Mouse (Mus musculus): ENCODE data around the gene Tmem30a. TPM values are rescaled to one million over a fixed set of nuclear protein-coding genes. Genes with fewer than 3 reads are reported as not detected.

Gene Tmem30a
- polyA plus RNA-seq, 1 experiment from 2014 or later = 130 TPM

DNA sequence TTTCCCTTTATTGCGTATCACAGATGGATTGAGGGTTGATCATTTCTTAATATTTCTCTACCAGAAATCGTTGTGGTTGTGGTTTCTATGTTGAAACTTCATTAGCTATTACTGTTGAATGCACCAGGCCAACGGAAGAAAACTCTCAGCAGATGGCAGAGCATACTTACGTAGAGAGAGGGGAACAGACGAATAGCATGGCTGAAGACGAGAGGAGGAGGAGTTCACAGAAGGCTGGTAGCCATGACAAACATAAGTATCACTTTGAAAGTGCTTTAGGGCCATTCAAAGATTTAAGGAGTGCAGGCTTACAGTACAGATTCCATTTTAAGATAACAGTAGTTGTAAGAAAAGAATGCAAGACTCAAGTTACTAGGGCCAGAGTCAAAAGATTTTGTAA is 30.8 kb downstream of the Tmem30a start:
- Histone ChIP-seq H3K36me3 (replicated peaks; ENCODE audit: control insufficient read depth, insufficient read depth) (peaks cover 2% of the 10 kb centered on the region), H3K4me3 (replicated peaks; ENCODE audit: low read length) (no peak overlapping the region), H3K4me2 (replicated peaks) (no peak overlapping the region), H3K9ac (no peak overlapping the region), H3K4me1 (replicated peaks; ENCODE audit: control insufficient read depth, insufficient read depth, low read length) (peaks cover 11% of the 10 kb centered on the region), H3K27me3 (ENCODE audit: control insufficient read depth, insufficient read depth, low read length) (no peaks in the 10 kb centered on the region), H3K27ac (no peak overlapping the region), H3K9me3 (ENCODE audit: control insufficient read depth, low read length) (no peaks in the 10 kb centered on the region)
- ATAC-seq (ENCODE audit: low FRiP score) (no peak), DNase-seq (ENCODE audit: low spot score) (no peak)
- 86% methylated on average over 6 of the region's 6 CpGs for WGBS

DNA sequence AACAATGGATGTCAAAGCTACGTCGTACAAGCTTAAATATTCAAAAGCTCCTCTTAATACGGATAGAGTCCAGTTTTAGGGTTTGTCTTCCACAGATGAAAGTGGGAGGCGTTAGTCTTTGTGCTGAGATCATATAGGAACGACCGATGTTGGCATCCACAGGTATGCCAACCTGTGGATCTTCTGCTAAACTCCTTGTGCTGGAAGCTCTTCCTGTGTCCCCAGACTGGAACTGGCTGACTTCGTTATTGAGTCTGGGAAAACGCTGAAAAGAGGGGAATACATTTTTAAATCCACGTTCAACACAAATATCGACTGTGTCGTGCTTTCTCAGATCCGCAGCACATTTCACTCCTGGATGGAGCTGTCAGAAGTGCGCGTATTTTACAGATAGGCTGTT is 33.2 kb downstream of the Tmem30a start:
- H3K4me1 ChIP-seq (replicated peaks; ENCODE audit: control insufficient read depth, insufficient read depth, low read length) = peaks cover 11% of the 10 kb centered on the region
- H3K27me3 ChIP-seq (ENCODE audit: control insufficient read depth, insufficient read depth, low read length) = no peaks in the 10 kb centered on the region
- peaks cover 24% of the 10 kb centered on the region for H3K36me3 ChIP-seq (replicated peaks; ENCODE audit: control insufficient read depth, insufficient read depth)
- no peaks in the 10 kb centered on the region for H3K9me3 ChIP-seq (ENCODE audit: control insufficient read depth, low read length)
- peak overlapping the region; percentile 65 for H3K4me2 ChIP-seq (replicated peaks)
- peak overlapping the region; percentile 92 for H3K9ac ChIP-seq
- ATAC-seq (ENCODE audit: low FRiP score) (no peak), DNase-seq (ENCODE audit: low spot score) (no peak)
- WGBS = 8% methylated on average over 14 of the region's 14 CpGs
- H3K27ac ChIP-seq = peak overlapping the region; percentile 92
- peak overlapping the region; percentile 87 for H3K4me3 ChIP-seq (replicated peaks; ENCODE audit: low read length)

DNA sequence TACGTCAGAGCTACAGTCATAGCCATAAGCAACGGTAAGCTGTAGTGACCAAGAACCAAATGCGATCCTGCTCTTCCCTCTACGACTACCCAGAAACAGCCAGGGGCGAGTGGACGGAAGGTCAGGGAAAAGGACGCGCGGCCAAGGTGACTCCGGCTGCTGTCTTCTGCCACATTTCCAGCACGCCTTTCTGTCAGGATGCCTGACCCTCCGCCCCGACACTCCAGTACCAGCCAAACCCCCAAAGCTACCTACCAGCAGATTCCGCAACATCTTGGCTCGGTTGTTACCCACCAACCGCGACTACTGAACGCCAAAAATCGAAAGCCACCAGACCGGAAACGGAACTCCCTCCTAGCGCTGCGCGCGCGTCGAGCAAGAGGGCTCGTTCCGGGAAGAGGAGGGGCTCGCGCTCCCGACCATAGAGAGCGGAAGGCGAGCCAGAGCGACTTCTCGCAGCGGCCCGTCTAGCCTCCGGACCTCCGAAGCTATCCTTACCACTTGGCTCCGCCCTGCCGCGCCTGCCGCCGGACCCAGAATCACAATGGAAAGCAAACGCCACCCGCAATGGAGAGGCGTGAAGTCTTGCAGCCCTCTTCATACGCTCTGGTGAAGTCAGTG is 33.8 kb downstream of the Tmem30a start, which contains the start of gene Cox7a2:
Gene Cox7a2 (minus strand): TSS at position 494 of the 621 bp plus-strand sequence.
- peaks cover 11% of the 10 kb centered on the region for H3K4me1 ChIP-seq (replicated peaks; ENCODE audit: control insufficient read depth, insufficient read depth, low read length)

DNA sequence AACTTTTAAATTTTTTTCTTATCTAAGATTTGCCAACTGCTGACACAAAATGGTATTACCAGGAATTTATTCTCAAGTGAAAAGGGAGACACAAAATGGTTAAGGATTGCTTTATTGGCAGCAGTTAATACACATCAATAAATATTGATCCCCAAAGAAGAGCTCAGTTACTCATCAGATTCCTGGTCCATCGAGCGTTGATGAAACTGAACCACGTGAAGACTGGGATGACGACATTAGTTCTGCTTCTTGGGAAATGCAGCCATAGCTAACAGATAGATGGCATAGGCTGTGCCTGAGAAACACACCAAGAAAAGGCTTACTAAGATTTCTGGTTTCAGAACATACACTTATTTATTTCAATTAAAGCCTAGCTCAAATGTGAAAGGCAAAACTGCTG is 38.0 kb downstream of the Tmem30a start:
- no peak for DNase-seq (ENCODE audit: low spot score)
- H3K27me3 ChIP-seq (ENCODE audit: control insufficient read depth, insufficient read depth, low read length) = no peaks in the 10 kb centered on the region
- peaks cover 49% of the 10 kb centered on the region for H3K36me3 ChIP-seq (replicated peaks; ENCODE audit: control insufficient read depth, insufficient read depth)
- H3K27ac ChIP-seq = no peak overlapping the region
- ATAC-seq (ENCODE audit: low FRiP score) = no peak
- 88% methylated on average over 4 of the region's 4 CpGs for WGBS
- H3K9me3 ChIP-seq (ENCODE audit: control insufficient read depth, low read length) = no peaks in the 10 kb centered on the region
- H3K9ac ChIP-seq = no peak overlapping the region
- no peak overlapping the region for H3K4me3 ChIP-seq (replicated peaks; ENCODE audit: low read length)
- peaks cover 8% of the 10 kb centered on the region for H3K4me1 ChIP-seq (replicated peaks; ENCODE audit: control insufficient read depth, insufficient read depth, low read length)
- H3K4me2 ChIP-seq (replicated peaks) = no peak overlapping the region

More for the DNA sequence above, 33.8 kb downstream of the Tmem30a start, which contains the start of gene Cox7a2:
- WGBS = under 1% methylated on average over 49 of the region's 49 CpGs
- Histone ChIP-seq H3K9me3 (ENCODE audit: control insufficient read depth, low read length) (no peaks in the 10 kb centered on the region), H3K9ac (peak within 1 kb of the TSS; percentile 92), H3K27me3 (ENCODE audit: control insufficient read depth, insufficient read depth, low read length) (no peaks in the 10 kb centered on the region), H3K4me2 (replicated peaks) (peak within 1 kb of the TSS; percentile 65), H3K27ac (peak within 1 kb of the TSS; percentile 92), H3K4me3 (replicated peaks; ENCODE audit: low read length) (peak within 1 kb of the TSS; percentile 87), H3K36me3 (replicated peaks; ENCODE audit: control insufficient read depth, insufficient read depth) (peaks cover 28% of the 10 kb centered on the region)
- ATAC-seq (ENCODE audit: low FRiP score) = peak; percentile 100
- DNase-seq (ENCODE audit: low spot score) = peak; percentile 95

DNA sequence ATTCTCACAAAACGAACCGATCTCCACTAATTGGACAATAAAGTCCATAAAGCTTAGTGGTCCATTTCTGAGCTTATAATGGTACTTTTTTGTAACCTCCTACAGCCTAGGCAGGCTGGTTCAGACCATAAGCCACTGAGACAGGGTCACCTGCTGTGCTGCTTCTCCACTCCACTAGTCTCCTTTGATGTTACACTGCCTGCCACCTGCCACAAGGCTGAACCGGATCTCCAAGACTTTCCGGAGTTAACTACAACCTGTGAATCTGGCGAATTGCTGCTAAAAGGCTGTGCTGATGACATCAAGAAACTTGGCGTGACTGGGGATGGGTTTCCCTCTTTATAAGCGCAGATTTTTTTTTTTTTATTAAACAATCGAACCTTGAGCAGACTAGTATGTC is 41.5 kb downstream of the Tmem30a start:
- Histone ChIP-seq H3K4me1 (replicated peaks; ENCODE audit: control insufficient read depth, insufficient read depth, low read length) (no peaks in the 10 kb centered on the region), H3K9ac (no peak overlapping the region), H3K4me2 (replicated peaks) (no peak overlapping the region), H3K27me3 (ENCODE audit: control insufficient read depth, insufficient read depth, low read length) (no peaks in the 10 kb centered on the region), H3K27ac (no peak overlapping the region), H3K36me3 (replicated peaks; ENCODE audit: control insufficient read depth, insufficient read depth) (peaks cover 43% of the 10 kb centered on the region), H3K9me3 (ENCODE audit: control insufficient read depth, low read length) (no peaks in the 10 kb centered on the region), H3K4me3 (replicated peaks; ENCODE audit: low read length) (no peak overlapping the region)
- ATAC-seq (ENCODE audit: low FRiP score) (no peak), DNase-seq (ENCODE audit: low spot score) (no peak)
- 85% methylated on average over 8 of the region's 8 CpGs for WGBS

DNA sequence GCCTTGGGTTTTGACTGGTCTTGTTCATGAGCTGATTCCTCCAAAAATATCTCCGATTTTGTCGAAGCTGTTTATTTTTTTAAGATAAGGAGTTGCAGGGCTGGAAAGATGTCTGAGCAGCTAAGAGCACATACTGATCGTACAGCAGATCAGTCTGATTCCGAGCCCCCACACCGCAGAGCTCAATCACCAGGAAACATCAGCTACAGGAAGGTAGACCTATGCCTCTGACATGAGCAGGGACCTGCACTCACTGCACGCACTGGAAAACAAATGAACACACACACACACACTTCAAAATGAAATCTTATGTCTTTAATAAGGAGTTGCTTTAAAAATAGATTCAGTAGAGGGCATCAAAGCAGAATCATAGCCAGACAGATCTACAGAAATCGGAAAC is 42.6 kb downstream of the Tmem30a start:
- ATAC-seq (ENCODE audit: low FRiP score) = no peak

GRCm38 (mm10) chr9:79745036-79745435 is 48.3 kb downstream of the Tmem30a start:
- H3K27ac ChIP-seq = no peak overlapping the region
- DNase-seq (ENCODE audit: low spot score) = no peak
- no peaks in the 10 kb centered on the region for H3K4me1 ChIP-seq (replicated peaks; ENCODE audit: control insufficient read depth, insufficient read depth, low read length)
- 42% methylated on average over 4 of the region's 4 CpGs for WGBS
- no peaks in the 10 kb centered on the region for H3K36me3 ChIP-seq (replicated peaks; ENCODE audit: control insufficient read depth, insufficient read depth)
- H3K4me3 ChIP-seq (replicated peaks; ENCODE audit: low read length) = no peak overlapping the region
- H3K4me2 ChIP-seq (replicated peaks) = no peak overlapping the region
- H3K9me3 ChIP-seq (ENCODE audit: control insufficient read depth, low read length) = no peaks in the 10 kb centered on the region
- no peaks in the 10 kb centered on the region for H3K27me3 ChIP-seq (ENCODE audit: control insufficient read depth, insufficient read depth, low read length)
- no peak overlapping the region for H3K9ac ChIP-seq
- no peak for ATAC-seq (ENCODE audit: low FRiP score)

More for the DNA sequence above, 42.6 kb downstream of the Tmem30a start:
- DNase-seq (ENCODE audit: low spot score) = no peak
- Histone ChIP-seq H3K4me2 (replicated peaks) (no peak overlapping the region), H3K27ac (no peak overlapping the region), H3K9ac (no peak overlapping the region), H3K9me3 (ENCODE audit: control insufficient read depth, low read length) (no peaks in the 10 kb centered on the region), H3K36me3 (replicated peaks; ENCODE audit: control insufficient read depth, insufficient read depth) (peaks cover 31% of the 10 kb centered on the region), H3K27me3 (ENCODE audit: control insufficient read depth, insufficient read depth, low read length) (no peaks in the 10 kb centered on the region), H3K4me3 (replicated peaks; ENCODE audit: low read length) (no peak overlapping the region), H3K4me1 (replicated peaks; ENCODE audit: control insufficient read depth, insufficient read depth, low read length) (no peaks in the 10 kb centered on the region)
- 93% methylated on average over 7 of the region's 7 CpGs for WGBS

- no peak overlapping the region for H3K4me2 ChIP-seq (replicated peaks)
- H3K27me3 ChIP-seq (ENCODE audit: control insufficient read depth, insufficient read depth, low read length) = no peaks in the 10 kb centered on the region
- no peaks in the 10 kb centered on the region for H3K4me1 ChIP-seq (replicated peaks; ENCODE audit: control insufficient read depth, insufficient read depth, low read length)
- H3K4me3 ChIP-seq (replicated peaks; ENCODE audit: low read length) = no peak overlapping the region
- 85% methylated on average over 6 of the region's 6 CpGs for WGBS
- H3K9me3 ChIP-seq (ENCODE audit: control insufficient read depth, low read length) = no peaks in the 10 kb centered on the region
- no peaks in the 10 kb centered on the region for H3K36me3 ChIP-seq (replicated peaks; ENCODE audit: control insufficient read depth, insufficient read depth)
- H3K9ac ChIP-seq = no peak overlapping the region
- ATAC-seq (ENCODE audit: low FRiP score) (no peak), DNase-seq (ENCODE audit: low spot score) (no peak)
- H3K27ac ChIP-seq = no peak overlapping the region
Observed at GRCm38 (mm10) chr9:79735608-79736007, 57.7 kb downstream of the Tmem30a start.

GRCm38 (mm10) chr9:79730301-79730700 is 63.0 kb downstream of the Tmem30a start:
- H3K9me3 ChIP-seq (ENCODE audit: control insufficient read depth, low read length) = no peaks in the 10 kb centered on the region
- H3K4me3 ChIP-seq (replicated peaks; ENCODE audit: low read length) = no peak overlapping the region
- H3K27ac ChIP-seq = no peak overlapping the region
- ATAC-seq (ENCODE audit: low FRiP score) (no peak), DNase-seq (ENCODE audit: low spot score) (no peak)
- 87% methylated on average over 5 of the region's 5 CpGs for WGBS
- no peaks in the 10 kb centered on the region for H3K36me3 ChIP-seq (replicated peaks; ENCODE audit: control insufficient read depth, insufficient read depth)
- H3K4me2 ChIP-seq (replicated peaks) = no peak overlapping the region
- H3K27me3 ChIP-seq (ENCODE audit: control insufficient read depth, insufficient read depth, low read length) = no peaks in the 10 kb centered on the region
- H3K4me1 ChIP-seq (replicated peaks; ENCODE audit: control insufficient read depth, insufficient read depth, low read length) = no peaks in the 10 kb centered on the region
- H3K9ac ChIP-seq = no peak overlapping the region

GRCm38 (mm10) chr9:79723090-79723489 is 70.2 kb downstream of the Tmem30a start:
- Histone ChIP-seq H3K36me3 (replicated peaks; ENCODE audit: control insufficient read depth, insufficient read depth) (no peaks in the 10 kb centered on the region), H3K9me3 (ENCODE audit: control insufficient read depth, low read length) (no peaks in the 10 kb centered on the region), H3K4me3 (replicated peaks; ENCODE audit: low read length) (no peak overlapping the region), H3K27me3 (ENCODE audit: control insufficient read depth, insufficient read depth, low read length) (peaks cover 30% of the 10 kb centered on the region), H3K4me1 (replicated peaks; ENCODE audit: control insufficient read depth, insufficient read depth, low read length) (peaks cover 14% of the 10 kb centered on the region; the same call in 1 of the 2 replicates), H3K9ac (no peak overlapping the region), H3K27ac (no peak overlapping the region), H3K4me2 (replicated peaks) (no peak overlapping the region)
- peak; percentile 83 for DNase-seq (ENCODE audit: low spot score)
- 35% methylated on average over 5 of the region's 5 CpGs for WGBS
- ATAC-seq (ENCODE audit: low FRiP score) = no peak
